Mouse (Mus musculus) G1E (cell line): Measurements from ENCODE around the gene Gm10358.

Experiments
- CTCF ChIP-seq: IDR thresholded peaks from 2 replicates; pipeline ENCODE4 v1.5.1; 2012; ENCODE audit warnings: low read depth, low read length, inconsistent platforms, mixed read lengths
- GATA1 ChIP-seq: IDR thresholded peaks from 2 replicates; pipeline ENCODE4 v1.6.1; 2012; ENCODE audit warnings: borderline replicate concordance, low read length, inconsistent platforms, mixed read lengths
- GATA2 ChIP-seq: IDR thresholded peaks from 2 replicates; pipeline ENCODE4 v1.6.1; 2012; ENCODE audit warnings: low read depth, low read length, inconsistent platforms, borderline replicate concordance
- POLR2AphosphoS5 ChIP-seq: IDR thresholded peaks from 2 replicates; pipeline ENCODE4 v1.6.1; 2012; ENCODE audit warnings: low read depth, low read length, inconsistent platforms; ENCODE audit not compliant: insufficient replicate concordance

DNA sequence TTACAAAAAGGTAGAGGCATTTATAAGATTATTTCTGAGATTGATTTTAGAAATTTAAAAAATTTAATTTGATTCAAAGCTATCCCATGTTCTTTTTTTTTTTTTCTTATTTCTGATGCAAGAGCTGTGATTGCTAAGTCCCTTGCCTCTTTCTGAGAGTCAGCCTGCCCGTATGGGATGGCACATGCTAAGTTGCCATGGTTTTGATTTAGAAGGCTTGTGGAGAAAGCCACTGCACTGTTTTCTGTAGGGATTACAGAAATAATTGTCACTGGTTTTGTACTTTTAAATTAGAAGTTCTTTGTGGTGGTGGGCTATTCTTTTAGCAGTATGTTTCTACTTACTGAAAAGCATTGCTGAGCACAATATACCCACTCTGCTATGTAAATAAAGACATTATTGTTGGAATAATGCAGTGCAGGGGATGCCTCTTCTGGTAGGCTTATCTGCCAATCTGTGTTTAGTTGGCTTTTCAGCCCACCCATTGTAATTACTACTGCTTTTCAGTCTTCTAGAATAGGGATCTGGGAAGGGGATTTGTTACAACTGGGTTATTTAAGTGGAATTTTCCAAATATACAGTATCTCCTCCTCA is 30.8 kb downstream of the Gm10358 start:
- TF ChIP-seq CTCF: no peak
- TF ChIP-seq GATA2: no peak
- no peak for TF ChIP-seq POLR2AphosphoS5
- TF ChIP-seq GATA1: no peak
